Mouse (Mus musculus) kidney, adult 9 months (tissue): ENCODE measurements at regions not wholly inside any gene's neighbourhood (a gene's known extent, or its start where the extent isn't known, plus 50 kb on each side); places are given as distances from the start of the nearest gene placed in this dataset.

Experiments
- DNase-seq: peaks from one replicate; pipeline ENCODE4 v3.0.0; 2022

- no peak for DNase-seq
Observed at GRCm38 (mm10) chr2:173930606-173931177, 145.4 kb upstream of the Stx16 start.

GRCm38 (mm10) chr2:173935706-173936105 lies 140.4 kb upstream of the Stx16 start:
- no peak for DNase-seq

GRCm38 (mm10) chr2:173937531-173938439 lies 138.3 kb upstream of the Stx16 start:
- no peak for DNase-seq

- DNase-seq: no peak
Observed at GRCm38 (mm10) chr2:173938440-173938787, 137.7 kb upstream of the Stx16 start.

- DNase-seq: no peak
Observed at GRCm38 (mm10) chr2:173945441-173945840, 130.7 kb upstream of the Stx16 start.

- DNase-seq: no peak
Observed at GRCm38 (mm10) chr2:173948586-173948985, 127.5 kb upstream of the Stx16 start.

GRCm38 (mm10) chr2:173950164-173950891 lies 125.8 kb upstream of the Stx16 start:
- DNase-seq: no peak

GRCm38 (mm10) chr2:173966111-173966510 lies 110.0 kb upstream of the Stx16 start:
- no peak for DNase-seq

- no peak for DNase-seq
Observed at GRCm38 (mm10) chr2:173970789-173971188, 105.3 kb upstream of the Stx16 start.

GRCm38 (mm10) chr2:173976314-173977053 lies 99.6 kb upstream of the Stx16 start:
- DNase-seq: peak; percentile 93

- peak; percentile 82 for DNase-seq
Observed at GRCm38 (mm10) chr2:173977236-173978053, 98.7 kb upstream of the Stx16 start.

GRCm38 (mm10) chr2:173978138-173978765 lies 97.9 kb upstream of the Stx16 start:
- peak; percentile 21 for DNase-seq

- DNase-seq: no peak
Observed at GRCm38 (mm10) chr2:173981036-173981435, 95.1 kb upstream of the Stx16 start.

- no peak for DNase-seq
Observed at GRCm38 (mm10) chr2:173987516-173987915, 88.6 kb upstream of the Stx16 start.

- DNase-seq: no peak
Observed at GRCm38 (mm10) chr2:173987921-173988320, 88.2 kb upstream of the Stx16 start.

- no peak for DNase-seq
Observed at GRCm38 (mm10) chr2:173988641-173989336, 87.3 kb upstream of the Stx16 start.

- no peak for DNase-seq
Observed at GRCm38 (mm10) chr2:173990664-173991063, 85.4 kb upstream of the Stx16 start.

- no peak for DNase-seq
Observed at GRCm38 (mm10) chr2:173991447-173991846, 84.7 kb upstream of the Stx16 start.

GRCm38 (mm10) chr2:173992041-173992440 lies 84.1 kb upstream of the Stx16 start:
- DNase-seq: peak; percentile 70

- DNase-seq: no peak
Observed at GRCm38 (mm10) chr2:173993431-173993955, 82.6 kb upstream of the Stx16 start.
